Mouse (Mus musculus): ENCODE data around the gene Gm14180.

DNA sequence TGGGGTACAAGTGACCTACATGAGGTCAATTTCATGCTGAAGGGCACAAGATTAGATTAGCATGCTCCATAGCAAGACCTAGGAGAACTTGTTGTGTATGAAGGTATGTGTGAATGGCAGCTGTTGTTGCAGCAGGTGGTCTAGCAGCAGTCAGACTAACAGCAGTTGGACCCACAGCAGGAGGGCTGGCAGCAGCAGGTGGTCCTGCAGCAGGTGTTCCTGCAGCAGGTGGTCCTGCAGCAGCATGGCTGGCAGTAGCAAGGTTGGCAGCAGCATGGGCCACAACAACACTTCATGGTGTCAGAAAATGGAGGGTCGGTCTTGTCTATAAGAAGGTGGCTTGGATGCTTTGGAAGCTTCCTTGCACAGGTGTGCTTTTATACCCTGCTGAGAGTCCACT is 24.8 kb upstream of the Gm14180 start:
- TF ChIP-seq GATA1 (IDR thresholded peaks at IDR 0.05; ENCODE audit: low read length): no peak
- no peak for TF ChIP-seq TAL1 (IDR thresholded peaks at IDR 0.05; ENCODE audit: low read length)

All from erythroblast, embryonic 14.5 days (primary cell).